Mouse (Mus musculus): ENCODE results near the gene Rras.

Rras gene

DNA sequence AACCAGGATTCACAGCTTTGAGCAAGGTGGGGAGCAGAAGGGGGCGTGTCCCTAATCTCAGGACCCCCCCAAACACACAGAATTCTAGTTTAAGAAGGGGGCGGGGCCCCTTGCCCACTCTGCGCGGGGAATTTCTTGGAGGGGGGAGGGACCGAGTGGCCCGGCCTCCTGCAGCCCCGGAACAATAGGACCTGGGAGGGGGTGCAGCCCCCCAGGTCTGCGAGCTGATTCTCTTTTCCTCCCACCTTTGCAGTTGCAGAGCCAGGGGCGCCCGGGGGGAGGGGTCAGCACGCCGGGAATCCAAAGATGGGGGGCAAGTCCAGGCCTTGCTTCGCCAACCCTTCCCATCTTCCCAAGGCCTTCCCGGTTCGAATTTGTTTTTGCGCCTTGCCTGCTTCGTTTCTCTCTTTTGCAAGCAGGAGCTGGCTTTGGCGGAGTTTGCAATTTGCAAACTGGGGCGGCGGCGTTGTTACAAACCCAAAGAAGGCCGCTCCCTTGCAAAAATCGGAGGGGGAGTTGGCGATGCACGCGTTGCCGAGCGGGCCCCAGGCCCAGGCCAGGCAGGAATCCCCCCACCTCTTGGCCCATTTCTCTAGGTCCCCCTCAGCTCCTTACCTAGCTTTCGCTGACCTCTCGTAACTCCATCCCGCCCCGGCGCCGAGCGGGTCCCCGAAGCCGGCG is 34.6 kb downstream of the Rras start:
- peak; percentile 16 to 21 for DNase-seq (ENCODE audit: low read depth in 2 of 2, low spot score in 2 of 2)

DNA sequence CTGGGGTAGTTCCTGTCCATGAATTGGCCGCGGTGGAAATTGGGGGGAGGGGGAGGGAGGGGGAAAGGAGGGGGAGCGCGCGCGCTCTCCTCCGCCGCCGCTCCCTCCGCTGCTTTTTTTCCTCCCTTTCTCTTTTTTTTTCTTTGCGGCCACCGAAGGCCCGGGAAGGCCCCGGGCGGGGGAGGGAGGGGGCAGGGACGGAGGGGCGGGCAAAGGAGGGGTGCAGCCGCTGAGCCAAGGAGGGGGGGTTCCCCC is 35.0 kb downstream of the Rras start, which contains the start of gene Prr12:
Prr12 (minus strand) TSS at position 20 of the 255 bp plus-strand sequence.
- DNase-seq (ENCODE audit: low read depth in 2 of 2, low spot score in 2 of 2) = no peak

DNA sequence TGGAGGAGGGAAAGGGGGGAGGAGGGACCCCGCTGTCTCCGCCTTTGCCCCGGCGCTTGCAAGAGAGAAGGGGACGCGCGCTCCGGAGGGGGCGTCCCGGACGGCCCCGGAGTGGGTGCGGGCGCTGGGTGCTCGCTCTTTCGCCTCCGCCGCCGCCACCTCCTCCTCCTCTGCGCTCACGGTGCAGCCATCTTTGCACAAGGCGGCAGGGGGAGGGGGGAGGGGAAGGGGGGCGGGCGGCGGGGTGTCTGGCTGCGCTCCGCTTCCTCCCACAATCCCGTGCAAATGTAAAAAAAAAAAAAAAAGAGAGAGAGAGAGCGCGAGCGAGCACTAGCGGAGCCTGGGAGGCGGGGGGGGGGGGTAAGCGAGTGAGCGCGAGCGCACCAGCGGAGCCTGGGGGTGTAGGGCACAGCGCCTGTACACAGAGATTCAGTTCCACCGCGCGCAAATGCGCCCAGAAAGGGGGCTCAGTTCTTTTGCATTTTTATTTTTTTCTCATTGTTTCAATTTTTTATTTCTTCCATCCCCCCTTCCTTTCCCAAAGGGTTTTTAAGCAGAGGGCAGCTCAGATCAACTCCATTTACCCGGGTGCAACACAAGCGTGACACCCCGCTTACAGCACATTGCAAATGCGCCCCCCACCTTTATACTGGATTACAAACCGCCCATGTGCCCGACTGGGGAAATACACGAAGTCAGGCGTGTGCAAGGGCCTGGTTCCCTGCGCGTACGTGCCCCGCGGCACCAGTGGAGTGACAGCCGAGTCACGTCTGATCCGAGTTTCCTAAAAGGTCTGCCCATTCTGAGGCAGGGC is 35.6 kb downstream of the Rras start:
- peak; percentile 48 to 60 for DNase-seq (ENCODE audit: low read depth in 2 of 2, low spot score in 2 of 2)

DNA sequence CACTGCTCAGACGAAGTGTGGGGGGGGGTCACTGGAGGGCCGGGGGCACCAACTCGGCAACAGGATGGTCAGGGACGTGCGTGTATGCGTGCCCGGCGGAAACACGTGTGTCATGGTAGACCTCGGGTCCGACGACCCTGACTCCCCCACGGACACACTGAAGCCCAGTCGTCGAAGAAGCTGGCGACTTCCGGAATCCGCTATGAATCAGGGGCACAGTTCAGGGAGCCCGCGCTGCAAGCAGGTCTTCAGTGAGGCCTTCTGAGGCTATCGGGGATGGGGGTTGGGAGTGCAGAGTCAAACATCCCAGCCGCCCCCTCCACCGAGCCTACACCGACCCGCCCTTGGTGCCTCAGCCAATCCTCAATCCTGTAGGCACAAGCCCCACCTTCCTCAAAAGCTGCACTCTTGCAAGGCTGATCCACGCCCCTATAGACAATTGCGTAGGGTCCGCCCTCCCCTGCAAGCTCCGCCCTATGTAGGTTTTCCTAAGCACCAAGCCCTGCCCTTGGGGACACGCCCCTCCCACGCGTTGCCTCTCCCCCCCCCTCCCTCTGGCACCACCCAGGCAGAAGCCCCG is 36.3 kb downstream of the Rras start:
- DNase-seq (ENCODE audit: low read depth in 2 of 2, low spot score in 2 of 2) = peak; percentile 86 to 90

DNA sequence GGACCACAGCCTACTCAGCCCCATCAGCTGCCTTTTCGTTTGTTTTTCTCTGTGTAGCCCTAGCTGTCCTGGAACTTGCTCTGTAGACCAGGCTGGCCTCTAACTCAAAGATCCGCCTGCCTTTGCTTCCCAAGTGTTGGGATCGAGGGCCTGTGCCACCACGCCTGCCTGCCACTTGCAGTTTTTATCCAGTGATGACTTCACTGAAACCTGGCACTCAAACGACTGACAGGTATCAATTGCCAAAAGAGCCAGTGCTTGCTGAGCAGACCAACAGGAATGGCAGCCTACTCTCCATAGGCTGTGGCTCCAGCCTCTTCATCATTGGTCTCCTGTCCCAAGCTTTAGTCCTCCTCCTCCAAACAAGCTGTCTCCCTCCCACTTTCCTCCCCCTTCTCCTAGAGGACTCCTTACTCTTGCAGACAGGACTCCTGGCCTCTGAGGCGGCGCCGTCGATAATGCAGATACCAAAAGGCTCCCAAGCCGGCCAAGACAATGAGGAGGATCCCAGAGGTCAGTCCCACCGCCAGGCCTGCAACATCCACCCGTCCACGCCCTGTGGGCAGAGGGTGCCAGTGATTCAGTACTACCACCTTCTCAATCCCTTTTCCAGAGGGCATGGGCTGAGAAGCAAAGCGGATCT is 38.7 kb downstream of the Rras start:
- DNase-seq (ENCODE audit: low read depth in 2 of 2, low spot score in 2 of 2) = no peak

DNA sequence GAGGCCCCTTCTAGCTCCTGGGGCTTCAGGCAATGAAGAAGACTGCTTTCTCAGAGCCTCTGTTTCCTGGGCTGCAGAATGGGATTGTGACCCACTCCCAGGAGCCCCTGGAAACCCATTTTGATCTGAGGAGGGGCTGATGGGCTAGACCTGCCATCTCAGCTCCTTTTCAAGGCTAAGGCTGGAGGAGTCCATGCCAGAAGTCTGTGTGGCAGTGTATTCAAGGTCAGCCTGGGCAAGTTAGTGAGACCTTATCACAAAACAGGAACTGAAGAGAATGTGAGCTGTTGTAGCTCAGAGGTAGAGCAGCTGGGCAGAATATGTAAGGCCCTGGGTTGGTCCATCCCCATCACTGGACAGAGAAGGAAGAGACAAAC is 39.2 kb downstream of the Rras start:
- DNase-seq (ENCODE audit: low read depth in 2 of 2, low spot score in 2 of 2) = no peak

DNA sequence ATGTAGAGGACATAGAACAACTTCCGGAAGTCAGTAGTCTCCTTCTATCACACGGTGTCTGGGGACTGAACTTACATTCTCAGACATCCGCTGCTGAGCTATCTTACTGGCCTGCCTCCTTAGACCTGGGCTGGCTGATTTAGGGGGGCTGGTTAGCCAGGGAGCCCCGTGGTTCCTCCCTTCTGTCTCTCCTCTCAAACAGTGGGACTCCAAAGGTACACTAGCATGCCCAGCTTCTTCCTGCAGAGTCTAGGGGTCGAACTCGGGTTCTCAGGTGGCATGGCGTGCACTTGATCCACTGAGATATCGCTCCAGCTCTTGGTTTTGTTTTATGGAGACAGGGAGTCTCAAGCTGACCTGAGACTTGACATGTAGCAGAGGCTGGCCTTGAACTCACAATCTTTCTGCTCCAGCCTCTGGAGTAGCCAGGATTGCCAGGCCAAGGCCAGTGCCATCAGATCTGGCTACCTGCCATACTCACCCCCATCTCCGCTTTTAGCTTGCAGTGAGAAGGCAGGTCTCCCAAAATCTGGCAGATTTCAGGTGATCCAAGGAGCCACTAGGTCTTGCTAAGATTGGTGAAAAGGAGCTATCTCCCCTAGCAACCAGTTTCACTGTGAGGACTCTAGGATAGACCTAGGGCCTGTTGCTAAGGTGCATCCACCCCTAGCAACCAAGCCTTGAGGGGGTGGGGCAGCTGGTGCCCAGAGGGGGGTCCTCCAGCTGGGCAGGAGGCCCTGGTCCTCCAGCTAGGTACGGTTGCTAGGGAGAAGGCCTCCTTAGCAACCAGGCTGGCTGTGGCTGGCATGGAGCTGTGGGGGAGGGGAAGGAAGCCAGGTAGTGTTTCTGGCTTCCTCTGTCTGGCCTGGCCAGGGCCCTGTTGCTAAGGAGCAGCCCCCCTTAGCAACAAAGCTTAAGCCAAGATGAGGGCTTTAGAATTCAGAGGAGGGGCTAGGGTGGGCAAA is 41.1 kb downstream of the Rras start:
- DNase-seq (ENCODE audit: low read depth in 2 of 2, low spot score in 2 of 2) = no peak

DNA sequence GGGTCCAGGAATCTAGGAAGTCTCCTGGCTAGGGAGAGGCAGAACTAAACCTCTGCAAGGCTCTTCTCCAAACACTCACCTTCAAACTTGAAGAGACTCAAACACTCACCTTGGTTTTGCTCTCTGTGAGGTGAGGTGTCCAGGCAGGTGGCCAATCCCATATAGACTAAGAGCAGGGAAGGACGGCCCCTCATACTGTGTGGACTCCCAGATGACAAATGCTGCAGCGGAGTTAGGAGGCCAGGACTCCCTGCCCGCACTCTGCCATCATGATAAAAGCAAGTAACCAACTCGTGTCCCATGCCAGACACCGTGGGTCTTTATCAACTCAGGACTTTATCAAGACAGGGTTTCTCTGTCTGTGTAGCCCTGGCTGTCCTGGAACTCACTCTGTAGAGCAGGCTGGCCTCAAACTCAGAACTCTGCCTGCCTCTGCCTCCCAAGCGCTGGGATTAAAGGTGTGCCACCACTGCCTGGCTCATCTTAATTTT is 42.9 kb downstream of the Rras start:
- DNase-seq (ENCODE audit: low read depth in 2 of 2, low spot score in 2 of 2) = no peak

DNA sequence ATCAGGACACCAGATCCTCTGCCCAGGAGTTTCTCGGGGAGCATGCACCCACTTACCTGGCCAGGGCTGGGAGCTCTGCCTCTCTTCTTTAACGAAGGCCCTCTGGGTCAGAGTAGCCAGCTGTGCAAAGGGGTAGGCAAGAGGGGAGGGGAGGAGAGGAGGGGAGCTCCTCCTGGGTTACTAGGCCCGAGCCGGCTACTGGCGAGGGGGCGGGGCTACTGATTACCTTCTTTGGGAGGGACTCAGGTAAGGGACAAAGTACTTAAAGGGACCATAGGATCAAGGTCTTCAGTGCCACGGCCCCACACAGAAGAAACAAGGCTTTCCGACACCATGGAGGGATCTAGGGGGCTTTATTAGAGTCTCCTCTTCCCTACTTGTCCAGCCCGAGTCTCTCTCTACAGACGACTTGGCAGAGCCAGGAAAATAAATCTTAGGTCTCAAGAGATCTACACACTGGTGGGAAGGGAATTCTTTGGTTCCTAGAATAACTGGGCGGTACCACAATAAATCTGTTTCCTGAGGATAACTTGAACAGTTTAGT is 43.8 kb downstream of the Rras start:
- DNase-seq (ENCODE audit: low read depth in 2 of 2, low spot score in 2 of 2) = no peak

DNA sequence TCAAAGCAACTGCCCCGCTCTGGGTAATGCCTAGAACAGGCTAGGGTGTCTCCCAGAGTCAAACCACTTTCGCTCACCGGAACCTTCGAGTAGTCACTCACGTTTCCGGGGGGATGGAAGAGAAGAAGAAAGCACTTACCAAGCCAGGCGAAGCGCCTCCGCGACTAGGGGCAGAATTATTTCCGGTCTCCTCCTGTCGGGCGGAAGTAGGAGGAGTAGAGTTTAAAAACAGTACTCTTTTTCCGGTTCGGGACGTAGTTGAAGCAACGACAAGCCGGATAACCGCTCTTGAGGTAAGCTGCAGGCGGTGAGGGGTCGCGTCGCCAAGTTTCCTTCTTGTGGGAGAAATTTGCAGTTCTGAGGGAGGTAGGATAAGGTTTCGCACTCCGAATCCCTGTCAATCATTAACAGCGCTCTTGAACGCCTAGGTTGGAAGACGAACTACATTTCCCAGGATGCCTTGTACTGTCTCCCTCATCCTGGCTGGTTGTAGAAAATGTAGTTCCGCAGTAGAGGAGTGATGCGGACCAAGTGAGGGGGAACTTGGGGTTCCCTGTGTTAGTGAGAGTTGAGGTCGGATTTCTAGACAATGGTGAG is 44.6 kb downstream of the Rras start, which contains the start of the genes Nosip and Prrg2:
Nosip (plus strand) TSS at position 191 of the 597 bp plus-strand sequence.
Prrg2 (minus strand) TSS at position 439 of the 597 bp plus-strand sequence.
- peak; percentile 92 to 95 for DNase-seq (ENCODE audit: low read depth in 2 of 2, low spot score in 2 of 2)

DNA sequence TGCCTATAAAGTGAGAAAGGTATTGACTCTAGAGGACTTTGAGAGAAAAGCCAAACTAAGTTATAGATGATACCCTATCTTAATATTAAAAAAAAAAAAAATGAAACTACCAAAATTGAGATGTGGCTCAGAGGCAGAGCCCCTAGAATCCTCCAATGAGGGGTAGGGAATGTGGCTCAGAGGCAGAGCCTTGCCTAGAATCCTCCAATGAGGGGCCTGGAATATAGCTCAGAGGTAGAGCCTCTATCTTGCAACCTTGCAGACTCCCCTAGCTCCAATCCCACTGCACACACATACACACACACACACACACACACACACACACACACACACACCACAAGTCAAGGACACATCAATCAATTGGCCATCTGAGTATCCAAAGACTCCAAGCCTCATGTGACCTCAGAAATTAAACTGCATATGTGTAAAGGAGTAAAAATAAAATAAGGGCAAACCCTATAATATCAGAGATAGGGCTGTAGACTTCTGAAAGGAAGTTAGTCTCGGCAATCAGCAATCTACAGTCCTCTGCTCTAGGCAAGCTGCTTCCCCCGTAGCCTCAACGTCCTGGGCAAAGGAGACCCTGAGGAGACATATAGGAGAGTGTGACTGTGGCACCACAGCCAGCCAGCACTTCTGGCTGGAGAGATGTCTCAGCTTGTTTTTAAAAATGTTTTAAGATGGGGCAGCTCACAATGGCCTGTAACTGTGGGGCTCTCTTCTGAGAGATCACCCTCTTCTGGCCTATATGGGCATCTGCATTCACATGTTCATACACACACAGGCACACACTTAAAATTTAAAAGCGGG is 49.6 kb downstream of the Rras start:
- no peak for DNase-seq (ENCODE audit: low read depth in 2 of 2, low spot score in 2 of 2)

DNA sequence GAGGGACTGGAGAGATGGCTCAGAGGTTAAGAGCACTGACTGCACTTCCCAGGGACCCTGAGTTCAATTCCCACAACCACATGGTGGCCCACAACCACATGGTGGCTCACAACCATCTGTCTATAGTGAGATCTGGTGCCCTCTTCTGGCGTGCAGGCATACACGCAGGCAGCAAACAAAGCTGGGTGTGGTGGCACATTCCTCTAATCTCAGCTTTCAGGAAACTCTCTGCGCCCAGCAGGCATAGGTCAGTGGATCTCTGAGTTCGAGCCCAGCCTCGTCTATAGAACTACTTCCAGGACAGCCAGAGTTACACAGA is 50.2 kb downstream of the Rras start:
- peak; percentile 51 to 68 for DNase-seq (ENCODE audit: low read depth in 2 of 2, low spot score in 2 of 2)

DNA sequence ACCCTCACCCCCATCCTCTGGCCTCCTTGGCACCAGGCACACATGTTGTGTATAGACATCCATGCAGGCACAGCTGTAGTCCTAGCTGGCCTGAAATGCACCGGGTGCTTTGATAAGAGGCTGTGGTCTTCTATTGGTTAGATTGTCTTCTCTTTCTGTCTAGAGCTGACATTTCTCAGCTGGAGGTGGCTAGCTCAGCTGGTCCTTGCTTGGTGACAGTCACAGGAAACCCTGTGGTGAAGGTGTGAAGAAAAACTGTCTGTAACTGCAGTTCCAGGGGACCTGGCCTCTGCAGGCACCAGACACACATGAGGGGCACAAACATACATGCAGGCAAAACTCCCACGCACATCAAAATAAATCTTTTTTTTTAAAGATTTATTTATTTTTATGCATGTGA is 51.9 kb downstream of the Rras start:
- no peak for DNase-seq (ENCODE audit: low read depth in 2 of 2, low spot score in 2 of 2)

Data from CD8-positive naive resting alpha-beta T cell, adult 2 months (primary cell).